Mouse (Mus musculus) small intestine, adult 2 months (tissue): ENCODE measurements around the gene Oip5.

Experiments used
- CTCF ChIP-seq: fragments of 200-500 bp; IDR thresholded peaks from 2 replicates; pipeline ENCODE4 v1.5.1; 2012; ENCODE audit warnings: low read depth, mild to moderate bottlenecking, control low read depth, inconsistent platforms, low read length, moderate library complexity, mixed read lengths; ENCODE audit not compliant: insufficient replicate concordance, insufficient read length; ENCODE audit errors: extremely low read depth
- POLR2A ChIP-seq: fragments of 200-500 bp; IDR thresholded peaks from 2 replicates; pipeline ENCODE4 v1.6.1; 2012; ENCODE audit warnings: low read depth, mild to moderate bottlenecking, control low read depth, inconsistent platforms, low read length, moderate library complexity

- no peak for TF ChIP-seq POLR2A
- no peak for TF ChIP-seq CTCF
Measured at GRCm38 (mm10) chr2:119617841-119618198, 449 bp downstream of the Oip5 start.
